Mouse (Mus musculus) embryo, embryonic 11 days (tissue): ENCODE measurements at regions not wholly inside any gene's neighbourhood (a gene's known extent, or its start where the extent isn't known, plus 50 kb on each side); places are given as distances from the start of the nearest gene placed in this dataset.

ENCODE experiments used
- DNase-seq: peaks from one replicate; pipeline ENCODE4 v3.0.0-alpha.2; 2015

- DNase-seq: peak; percentile 2
These were observed 1268.0 kb downstream of the Cdh8 start for GRCm38 (mm10) chr8:98148292-98148691.
